Comparison of ENCODE assay signal across 9 mouse cellular contexts in the genomic region with DNA sequence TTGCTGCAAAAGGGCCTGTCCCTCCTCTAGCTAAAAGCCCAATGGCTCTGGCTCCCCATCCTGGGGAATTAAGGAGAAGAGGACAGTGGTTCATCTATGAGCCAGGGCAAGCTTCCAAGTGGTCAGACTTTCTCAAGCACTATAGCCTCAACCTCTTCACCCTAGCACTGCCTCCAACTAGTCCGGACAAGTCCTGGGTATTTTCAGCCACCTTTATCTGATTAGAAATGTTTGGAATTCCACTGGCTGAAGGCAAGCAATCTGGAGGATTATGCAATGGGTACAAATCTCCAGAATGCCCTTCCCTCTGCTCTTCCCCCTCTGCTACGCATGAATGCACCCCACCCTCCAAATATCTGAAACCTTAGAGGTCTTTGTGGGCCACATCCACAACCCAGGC. TPM values are rescaled to one million over a fixed set of nuclear protein-coding genes. Genes with fewer than 3 reads are reported as not detected.
DNase-seq lines count a peak whose midpoint lies in the region; ATAC-seq and TF ChIP-seq lines count a peak whose summit lies in the region.
"Had no signal": no experiment of that assay in that cellular context is flagged by ENCODE, and none has a peak within 500 bp of the region (broad histone marks: within the 10 kb centered on the region; RNA-seq: fewer than 3 reads in every experiment).

No protein-coding gene starts in this region.

- H3K79me2 ChIP-seq in CH12.LX (replicated peaks; ENCODE audit: control insufficient read depth, extremely low read depth, insufficient read depth, poor library complexity, severe bottlenecking): peaks cover 94% of the 10 kb centered on the region

- dilution Hi-C loops in CH12.LX (cut with MboI; ENCODE audit: extremely low pct_ligation_motif_present, extremely low pct_unique_long_range_greater_than_20kb, low sequenced_read_pairs): no loop called here

- peaks cover 78 to 99% of the 10 kb centered on the region in 2 experiments for H3K4me1 ChIP-seq in CH12.LX (ENCODE audit: control insufficient read depth in 1 of 2, insufficient read depth in 2 of 2)
- peaks cover 58% of the 10 kb centered on the region for H3K4me1 ChIP-seq in heart, embryonic 11.5 days (ENCODE audit: control insufficient read depth, insufficient read depth, low read length)
- peaks cover 11% of the 10 kb centered on the region for H3K4me1 ChIP-seq in limb, embryonic 10.5 days

- TF ChIP-seq EP300 in CH12.LX (IDR thresholded peaks at IDR 0.05; ENCODE audit: low read length): no peak

- intact Hi-C loops in gastrocnemius, postnatal 36 days (cut with DNase I): no loop called here

- no peaks in the 10 kb centered on the region for H3K27me3 ChIP-seq in CH12.LX (replicated peaks)
- H3K27me3 ChIP-seq in heart, embryonic 11.5 days (ENCODE audit: control insufficient read depth, insufficient read depth, low read length): no peaks in the 10 kb centered on the region
- no peaks in the 10 kb centered on the region for H3K27me3 ChIP-seq in limb, embryonic 10.5 days (ENCODE audit: low read depth, poor library complexity, severe bottlenecking)

- TF ChIP-seq POLR2A in CH12.LX (IDR thresholded peaks at IDR 0.05; ENCODE audit: low read depth, low read length): no peak

- H3K9ac ChIP-seq in CH12.LX (ENCODE audit: insufficient read depth, low read depth): no peak overlapping the region
- no peak overlapping the region for H3K9ac ChIP-seq in heart, embryonic 11.5 days (ENCODE audit: low read depth, low read length)

- 10% methylated on average over 2 of the region's 2 CpGs for WGBS in heart, embryonic 11.5 days (ENCODE audit: insufficient replicate concordance)
- 59% methylated on average over 2 of the region's 2 CpGs for WGBS in limb, embryonic 10.5 days

- DNase-seq in 3T3-L1 (ENCODE audit: low read depth, low spot score): peak; percentile 96
- no peak for DNase-seq in CH12.LX (ENCODE audit: extremely low read depth)
- DNase-seq in kidney, postnatal 36 days: peak; percentile 70 to 90
- DNase-seq in frontal cortex, postnatal 10 days (ENCODE audit: low spot score in 2 of 2): no peak
- DNase-seq in limb, embryonic 10.5 days (ENCODE audit: low spot score): no peak
- DNase-seq in gastrocnemius, postnatal 36 days: no peak
- DNase-seq: adrenal gland, adult 2 months had no signal

- ATAC-seq in heart, embryonic 11.5 days (replicated peaks; ENCODE audit: insufficient number of reproducible peaks, low FRiP score, low TSS enrichment): no peak

- in situ Hi-C loops in CH12.LX (cut with MboI; ENCODE audit: low pct_ligation_motif_present, low pct_unique_long_range_greater_than_20kb, low sequenced_read_pairs): no loop called here

- no peak for TF ChIP-seq CTCF in CH12.LX (conservative IDR thresholded peaks at IDR 0.05 in 1 of 2, IDR thresholded peaks at IDR 0.05 in 1 of 2; ENCODE audit: low read depth in 2 of 2, low read length in 2 of 2)

- H3K9me3 ChIP-seq in CH12.LX (replicated peaks; ENCODE audit: low read length): no peaks in the 10 kb centered on the region
- H3K9me3 ChIP-seq in heart, embryonic 11.5 days (replicated peaks; ENCODE audit: control insufficient read depth, low read length): no peaks in the 10 kb centered on the region
- no peaks in the 10 kb centered on the region for H3K9me3 ChIP-seq in limb, embryonic 10.5 days (replicated peaks)

- H3K4me3 ChIP-seq in CH12.LX (replicated peaks in 1 of 3; ENCODE audit: low read depth in 2 of 3, low read length in 2 of 3, poor library complexity in 1 of 3): no peak overlapping the region
- no peak overlapping the region for H3K4me3 ChIP-seq in heart, embryonic 11.5 days (ENCODE audit: low read depth, low read length)
- H3K4me3 ChIP-seq in limb, embryonic 10.5 days: no peak overlapping the region

- no peak for TF ChIP-seq RAD21 in CH12.LX (IDR thresholded peaks at IDR 0.05; ENCODE audit: low read depth, low read length)

- H3K4me2 ChIP-seq in CH12.LX (ENCODE audit: insufficient read depth, low read depth, poor library complexity, severe bottlenecking): no peak overlapping the region
- H3K4me2 ChIP-seq in heart, embryonic 11.5 days: peak overlapping the region; percentile 22; the same call in 1 of the 2 replicates

- H3K27ac ChIP-seq in CH12.LX (ENCODE audit: insufficient read depth, low read depth): peak overlapping the region; percentile 24; the same call in 1 of the 2 replicates
- H3K27ac ChIP-seq in heart, embryonic 11.5 days (ENCODE audit: low read depth, low read length): peak overlapping the region; percentile 68
- H3K27ac ChIP-seq in limb, embryonic 10.5 days: no peak overlapping the region

- peaks cover 25 to 50% of the 10 kb centered on the region in 2 experiments for H3K36me3 ChIP-seq in CH12.LX (replicated peaks in 1 of 2; ENCODE audit: control insufficient read depth in 1 of 2, insufficient read depth in 1 of 2, low read length in 1 of 2)
- H3K36me3 ChIP-seq in heart, embryonic 11.5 days (ENCODE audit: control insufficient read depth, insufficient read depth, low read length): no peaks in the 10 kb centered on the region
- peaks cover 11% of the 10 kb centered on the region for H3K36me3 ChIP-seq in limb, embryonic 10.5 days

TF ChIP-seq in CH12.LX, 34 proteins besides CTCF, POLR2A, EP300 and RAD21:
- TF ChIP-seq TCF12 (IDR thresholded peaks at IDR 0.05; ENCODE audit: low read depth, low read length) (no peak), BHLHE40 (IDR thresholded peaks at IDR 0.05; ENCODE audit: low read depth, low read length) (no peak), HCFC1 (IDR thresholded peaks at IDR 0.05; ENCODE audit: low read depth, low read length) (no peak), MXI1 (IDR thresholded peaks at IDR 0.05; ENCODE audit: low read depth, low read length) (no peak), MAX (IDR thresholded peaks at IDR 0.05; ENCODE audit: low read length) (no peak), MAFK (IDR thresholded peaks at IDR 0.05; ENCODE audit: insufficient replicate concordance, low read length) (no peak), CHD2 (IDR thresholded peaks at IDR 0.05; ENCODE audit: low read length) (no peak), TBP (conservative IDR thresholded peaks at IDR 0.05; ENCODE audit: low read depth, low read length) (no peak), JUN (IDR thresholded peaks at IDR 0.05; ENCODE audit: insufficient read depth, low read depth, low read length) (no peak), NELFE (IDR thresholded peaks at IDR 0.05; ENCODE audit: low read depth, low read length) (no peak), POLR2AphosphoS2 (IDR thresholded peaks at IDR 0.05; ENCODE audit: low read depth, low read length) (no peak), ETS1 (conservative IDR thresholded peaks at IDR 0.05; ENCODE audit: low read depth, low read length) (no peak), SIN3A (IDR thresholded peaks at IDR 0.05; ENCODE audit: low read length) (no peak), USF1 (IDR thresholded peaks at IDR 0.05; ENCODE audit: low read depth, low read length) (no peak)

RNA-seq across cellular contexts. Expression of a gene that starts 38.5 kb away (rescaled TPM):
- total RNA-seq in CH12.LX (2012; rRNA removed): not detected in 2 replicates
- not detected in 2 replicates for total RNA-seq in CH12.LX (2014; rRNA removed)
- polyA plus RNA-seq in CH12.LX (2012; ENCODE audit: insufficient read length, low read depth): not detected in 2 replicates
- 22.4 and 22.5 TPM in 2 replicates for polyA plus RNA-seq in heart, embryonic 11.5 days (2014; fragmentation: Nextera tagmentation; extraction: Ambion mirVana)
- 11.2 and 18.4 TPM in 2 replicates for polyA plus RNA-seq in limb, embryonic 10.5 days (2016; fragmentation: Nextera tagmentation; extraction: Ambion mirVana)
- 1 to 10 TPM; 2.9 TPM for total RNA-seq in gastrocnemius, postnatal 36 days (2021)
- total RNA-seq: hematopoietic stem cell, adult 5-6 weeks had no signal

RNA-seq across cellular contexts. Expression of a gene that starts 39.1 kb away (rescaled TPM):
- total RNA-seq in CH12.LX (2012; rRNA removed) (47.7 and 80.3 TPM in 2 replicates), CH12.LX (2014; rRNA removed) (13.7 and 21.3 TPM in 2 replicates)
- 33.2 and 34.5 TPM in 2 replicates for polyA plus RNA-seq in CH12.LX (2012; ENCODE audit: insufficient read length, low read depth)
- polyA plus RNA-seq in heart, embryonic 11.5 days (2014; fragmentation: Nextera tagmentation; extraction: Ambion mirVana): 69.8 and 73.1 TPM in 2 replicates
- 90.1 and 103 TPM in 2 replicates for polyA plus RNA-seq in limb, embryonic 10.5 days (2016; fragmentation: Nextera tagmentation; extraction: Ambion mirVana)
- 10 to 100 TPM; 15.4 to 17.6 TPM for total RNA-seq in gastrocnemius, postnatal 36 days (2021)

RNA-seq across cellular contexts. Expression of a gene that starts 55.3 kb away (rescaled TPM):
- total RNA-seq in CH12.LX (2012; rRNA removed) (66.1 and 70.9 TPM in 2 replicates), CH12.LX (2014; rRNA removed) (98.0 and 105 TPM in 2 replicates)
- polyA plus RNA-seq in CH12.LX (2012; ENCODE audit: insufficient read length, low read depth): 123 and 127 TPM in 2 replicates
- 81.0 and 88.3 TPM in 2 replicates for polyA plus RNA-seq in heart, embryonic 11.5 days (2014; fragmentation: Nextera tagmentation; extraction: Ambion mirVana)
- 141 and 147 TPM in 2 replicates for polyA plus RNA-seq in limb, embryonic 10.5 days (2016; fragmentation: Nextera tagmentation; extraction: Ambion mirVana)
- 1 to 10 TPM; 1.4 to 1.9 TPM for total RNA-seq in gastrocnemius, postnatal 36 days (2021)

RNA-seq across cellular contexts. Expression of a gene that starts 56.4 kb away (rescaled TPM):
- 0.38 and 0.93 TPM in 2 replicates for total RNA-seq in CH12.LX (2012; rRNA removed)
- not detected in 2 replicates for total RNA-seq in CH12.LX (2014; rRNA removed)
- polyA plus RNA-seq in CH12.LX (2012; ENCODE audit: insufficient read length, low read depth): not detected in 2 replicates
- polyA plus RNA-seq in heart, embryonic 11.5 days (2014; fragmentation: Nextera tagmentation; extraction: Ambion mirVana): 95.3 and 98.1 TPM in 2 replicates
- 132 and 178 TPM in 2 replicates for polyA plus RNA-seq in limb, embryonic 10.5 days (2016; fragmentation: Nextera tagmentation; extraction: Ambion mirVana)
- total RNA-seq in gastrocnemius, postnatal 36 days (2021): 10 to 100 TPM; 11.5 to 17.7 TPM

Comparison
In these comparisons a context has a peak if more than half of its experiments do, and no peak if none do; other contexts are left out.
1. DNase-seq: peak in 3T3-L1 (single experiment) and kidney, postnatal 36 days (2 of 2); none in CH12.LX (single experiment), frontal cortex, postnatal 10 days (0 of 2), limb, embryonic 10.5 days (single experiment) and gastrocnemius, postnatal 36 days (0 of 2).
2. RNA of a gene that starts 38.5 kb away (polyA plus RNA-seq): 22.4 to 22.5 TPM in heart, embryonic 11.5 days and 11.2 to 18.4 TPM in limb, embryonic 10.5 days; not detected in CH12.LX; every median in the first group is over 10 times any median in the second.